Mouse (Mus musculus) layer of hippocampus, adult 9-10 months (tissue): ENCODE data around the gene Uba2.
A peak's percentile ranks its signal among the peaks of the same experiment; 100 is the strongest.
"Not testable (repeated sequence)": the region's sequence is repeated elsewhere in the genome, so short reads cannot be mapped to it uniquely, and the experiment has no call there.

Experiments
- DNase-seq: peaks from one replicate; pipeline ENCODE4 v3.0.0; 2022; ENCODE audit warnings: low spot score

The Uba2 gene

GRCm38 (mm10) chr7:34169454-34169853 is at the start of gene Uba2:
TSS of gene Uba2 (minus strand) at chr7:34169599.
- no peak for DNase-seq

GRCm38 (mm10) chr7:34218496-34218895 is 49.1 kb upstream of the Uba2 start:
- no peak for DNase-seq

GRCm38 (mm10) chr7:34216474-34216873 is 47.1 kb upstream of the Uba2 start:
- DNase-seq, result no peak

- DNase-seq, result no peak
Measured at GRCm38 (mm10) chr7:34215481-34215880, 46.1 kb upstream of the Uba2 start.

GRCm38 (mm10) chr7:34214644-34215043 is 45.2 kb upstream of the Uba2 start:
- no peak for DNase-seq

GRCm38 (mm10) chr7:34213281-34213680 is 43.9 kb upstream of the Uba2 start:
- no peak for DNase-seq

- DNase-seq, result no peak
Measured at GRCm38 (mm10) chr7:34208027-34208745, 38.8 kb upstream of the Uba2 start.

- no peak for DNase-seq
Measured at GRCm38 (mm10) chr7:34206331-34206730, 36.9 kb upstream of the Uba2 start.

- not testable (repeated sequence) for DNase-seq
Measured at GRCm38 (mm10) chr7:34202147-34202546, 32.7 kb upstream of the Uba2 start.

GRCm38 (mm10) chr7:34200829-34201228 is 31.4 kb upstream of the Uba2 start:
- no peak for DNase-seq

- DNase-seq, result no peak
Measured at GRCm38 (mm10) chr7:34198346-34198745, 28.9 kb upstream of the Uba2 start.

GRCm38 (mm10) chr7:34196132-34197128 is 27.0 kb upstream of the Uba2 start, which contains the start of gene Pdcd2l:
TSS of gene Pdcd2l (minus strand) at chr7:34196661.
- peak; percentile 69 for DNase-seq

- DNase-seq, result no peak
Measured at GRCm38 (mm10) chr7:34195632-34196031, 26.2 kb upstream of the Uba2 start.

- no peak for DNase-seq
Measured at GRCm38 (mm10) chr7:34192825-34193224, 23.4 kb upstream of the Uba2 start.

- no peak for DNase-seq
Measured at GRCm38 (mm10) chr7:34189376-34189989, 20.1 kb upstream of the Uba2 start.

GRCm38 (mm10) chr7:34183794-34184193 is 14.4 kb upstream of the Uba2 start:
- DNase-seq, result no peak

- DNase-seq, result no peak
Measured at GRCm38 (mm10) chr7:34183356-34183755, 14.0 kb upstream of the Uba2 start.

GRCm38 (mm10) chr7:34176241-34176640 is 6.8 kb upstream of the Uba2 start:
- DNase-seq, result not testable (repeated sequence)

- DNase-seq, result no peak
Measured at GRCm38 (mm10) chr7:34172251-34172650, 2.9 kb upstream of the Uba2 start.

- peak; percentile 66 for DNase-seq
Measured at GRCm38 (mm10) chr7:34168470-34169251, 738 bp downstream of the Uba2 start.

- no peak for DNase-seq
Measured at GRCm38 (mm10) chr7:34167766-34168469, 1.5 kb downstream of the Uba2 start.
